Mouse (Mus musculus) heart, embryonic 11.5 days (tissue): ENCODE measurements around the gene Hook2. TPM values are rescaled to one million over a fixed set of nuclear protein-coding genes. Genes with fewer than 3 reads are reported as not detected.

ENCODE experiments used
- ATAC-seq: fragments of 200-750 bp; cut with Nextera tagmentation; replicated peaks from 2 replicates; pipeline ENCODE4 v1.8.0; 2017; ENCODE audit warnings: moderate library complexity; ENCODE audit not compliant: insufficient number of reproducible peaks, low FRiP score, low TSS enrichment
- H3K27ac ChIP-seq: fragments of 300-500 bp; sonication (generic); 2 replicates; pipeline ENCODE4 v1.5.1; 2014; ENCODE audit warnings: mild to moderate bottlenecking, low read depth, low read length
- H3K27me3 ChIP-seq: fragments of 300-500 bp; sonication (generic); 2 replicates; pipeline ENCODE4 v1.6.1; 2014; ENCODE audit warnings: mild to moderate bottlenecking, low read length, mixed read lengths; ENCODE audit not compliant: control insufficient read depth, insufficient read depth
- H3K36me3 ChIP-seq: fragments of 300-500 bp; sonication (generic); 2 replicates; pipeline ENCODE4 v1.6.1; 2014; ENCODE audit warnings: mild to moderate bottlenecking, low read length, moderate library complexity, mixed read lengths; ENCODE audit not compliant: control insufficient read depth, insufficient read depth
- H3K4me1 ChIP-seq: fragments of 300-500 bp; sonication (generic); 2 replicates; pipeline ENCODE4 v1.6.1; 2014; ENCODE audit warnings: low read length; ENCODE audit not compliant: control insufficient read depth, insufficient read depth
- H3K4me2 ChIP-seq: fragments of 300-500 bp; sonication (generic); 2 replicates; pipeline ENCODE4 v1.6.1; 2014; ENCODE audit warnings: mild to moderate bottlenecking, moderate library complexity
- H3K4me3 ChIP-seq: fragments of 300-500 bp; sonication (generic); 2 replicates; pipeline ENCODE4 v1.5.1; 2014; ENCODE audit warnings: low read depth, low read length
- H3K9ac ChIP-seq: fragments of 300-500 bp; sonication (generic); 2 replicates; pipeline ENCODE4 v1.6.1; 2014; ENCODE audit warnings: mild to moderate bottlenecking, low read depth, low read length, moderate library complexity
- H3K9me3 ChIP-seq: fragments of 300-500 bp; sonication (generic); replicated peaks from 2 replicates; pipeline ENCODE4 v1.6.1; 2016; ENCODE audit warnings: low read length; ENCODE audit not compliant: control insufficient read depth
- WGBS: fragments of 180-500 bp; shearing (Covaris S2); extraction: QIAGEN DNeasy Blood & Tissue Kit; methylation state at CpG from one replicate; pipeline ENCODE4 v1.1.7; 2014; ENCODE audit not compliant: insufficient replicate concordance; 5-methylcytosine and 5-hydroxymethylcytosine counted together
- polyA plus RNA-seq: library from polyadenylated mRNA; unstranded; fragments of >200 nt; fragmentation: Nextera tagmentation; extraction: Ambion mirVana; gene quantifications from 2 replicates; pipeline ENCODE4 v1.2.1, GENCODE M21; 2014

The Hook2 gene
- polyA plus RNA-seq, 1 experiment from 2014 or later: 7.1 TPM

DNA sequence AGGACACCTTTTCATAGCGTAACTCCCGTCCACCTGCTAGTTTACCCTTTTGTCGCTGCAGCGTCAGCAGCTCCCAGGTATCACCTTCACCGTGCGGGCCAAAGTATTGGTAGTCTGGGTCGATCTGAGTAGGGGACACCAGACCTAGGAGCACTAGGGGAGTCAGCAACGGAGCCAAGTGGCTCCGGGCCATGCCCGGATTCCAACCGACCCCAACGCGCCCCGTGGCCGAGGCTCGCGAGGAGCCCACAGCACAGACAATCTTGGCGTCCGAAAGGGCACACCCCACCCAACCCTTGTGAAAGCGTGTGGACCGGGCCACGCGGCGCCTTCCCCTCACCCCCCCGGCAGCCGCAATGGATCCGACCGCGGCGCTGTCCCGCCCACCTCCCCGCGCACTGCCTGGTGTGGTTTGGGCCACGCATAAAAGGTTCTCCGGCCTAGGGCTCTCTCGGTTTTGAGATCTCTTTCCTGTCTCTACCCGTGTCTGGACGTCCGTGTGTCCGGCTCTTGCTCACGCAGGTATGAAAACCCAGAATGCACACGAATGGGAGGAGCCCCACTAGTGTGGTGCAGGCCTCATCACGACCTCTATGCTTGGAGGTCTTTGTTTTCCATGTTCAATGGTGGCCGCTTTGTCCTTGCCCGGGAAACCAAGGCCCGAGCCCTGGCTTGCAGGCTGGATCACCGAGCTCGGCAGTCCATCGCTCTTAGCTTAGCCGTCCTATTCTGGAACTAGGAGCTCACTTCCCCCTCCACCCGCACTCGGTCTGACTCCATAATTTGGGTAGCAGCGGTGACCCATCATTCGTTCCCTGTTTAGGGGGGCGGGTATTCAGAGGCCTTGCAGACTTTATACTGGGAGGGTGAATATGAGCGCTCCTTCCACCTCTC, 20.9 kb upstream of the Hook2 start, which contains the start of the genes Gm49661, Prdx2 and Rnaseh2a:
TSS of gene Gm49661 (minus strand) at position 193 of the 894 bp plus-strand sequence.
TSS of gene Prdx2 (plus strand) at position 347 of the 894 bp plus-strand sequence.
TSS of gene Rnaseh2a (minus strand) at position 527 of the 894 bp plus-strand sequence.
- under 1% methylated on average over 56 of the region's 56 CpGs for WGBS
- H3K9me3 ChIP-seq: no peaks in the 10 kb centered on the region
- peaks cover 12% of the 10 kb centered on the region for H3K36me3 ChIP-seq
- H3K27me3 ChIP-seq: no peaks in the 10 kb centered on the region
- peak within 1 kb of the TSS; percentile 92 for H3K4me2 ChIP-seq
- peak within 1 kb of the TSS; percentile 97 for H3K9ac ChIP-seq
- peak; percentile 64 for ATAC-seq
- peaks cover 29% of the 10 kb centered on the region for H3K4me1 ChIP-seq
- peak within 1 kb of the TSS; percentile 64 for H3K4me3 ChIP-seq
- H3K27ac ChIP-seq: peak within 1 kb of the TSS; percentile 77

DNA sequence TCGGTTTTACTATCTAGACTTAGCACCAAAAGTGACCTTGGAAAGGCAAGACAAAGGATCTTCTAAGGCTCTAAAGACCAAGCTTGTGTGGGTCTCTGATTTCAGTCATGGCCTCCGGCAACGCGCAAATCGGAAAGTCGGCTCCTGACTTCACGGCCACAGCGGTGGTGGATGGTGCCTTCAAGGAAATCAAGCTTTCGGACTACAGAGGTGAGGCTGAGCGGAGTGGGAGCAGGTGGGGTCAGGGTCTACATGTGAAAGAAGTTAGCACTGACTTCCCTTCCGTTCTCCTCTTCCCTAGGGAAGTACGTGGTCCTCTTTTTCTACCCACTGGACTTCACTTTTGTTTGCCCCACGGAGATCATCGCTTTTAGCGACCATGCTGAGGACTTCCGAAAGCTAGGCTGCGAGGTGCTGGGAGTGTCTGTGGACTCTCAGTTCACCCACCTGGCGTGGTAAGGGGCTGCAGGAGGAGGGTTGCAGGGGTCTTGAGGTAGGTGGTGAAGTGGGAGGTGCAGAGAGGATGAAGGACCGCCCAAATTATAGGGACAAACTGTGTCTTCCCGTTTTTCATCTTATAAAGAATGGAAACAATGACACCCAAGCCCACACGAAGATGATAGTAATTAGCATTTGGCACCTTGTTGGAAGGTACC, 20.1 kb upstream of the Hook2 start:
- peak overlapping the region; percentile 97 for H3K9ac ChIP-seq
- H3K4me2 ChIP-seq: peak overlapping the region; percentile 92
- H3K4me1 ChIP-seq: peaks cover 25% of the 10 kb centered on the region
- peaks cover 12% of the 10 kb centered on the region for H3K36me3 ChIP-seq
- peak overlapping the region; percentile 64 for H3K4me3 ChIP-seq
- H3K9me3 ChIP-seq: no peaks in the 10 kb centered on the region
- 13% methylated on average over 21 of the region's 21 CpGs for WGBS
- ATAC-seq: no peak
- H3K27me3 ChIP-seq: no peaks in the 10 kb centered on the region
- peak overlapping the region; percentile 77 for H3K27ac ChIP-seq

DNA sequence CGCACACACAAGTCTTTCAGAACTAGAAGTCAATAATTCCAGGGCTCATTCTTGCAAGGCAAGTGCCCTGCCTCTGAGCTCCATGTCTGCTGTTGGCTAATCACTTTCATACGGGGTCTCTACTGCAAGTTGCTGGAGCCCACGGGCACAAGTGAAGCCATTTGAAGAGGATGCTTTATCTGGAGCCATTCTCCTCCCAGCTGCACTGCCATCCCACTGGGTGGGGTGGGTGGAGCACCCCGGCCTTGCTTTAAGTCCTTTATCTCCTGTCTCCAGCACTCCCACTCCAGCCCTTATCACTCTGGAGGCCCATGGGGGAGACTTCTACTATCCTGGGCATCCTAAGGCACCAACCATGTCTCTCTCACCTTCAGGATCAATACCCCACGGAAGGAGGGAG, 19.5 kb upstream of the Hook2 start:
- H3K27me3 ChIP-seq: no peaks in the 10 kb centered on the region
- H3K27ac ChIP-seq: peak overlapping the region; percentile 77
- ATAC-seq: peak; percentile 74
- 34% methylated on average over 5 of the region's 5 CpGs for WGBS
- no peaks in the 10 kb centered on the region for H3K9me3 ChIP-seq
- peaks cover 28% of the 10 kb centered on the region for H3K4me1 ChIP-seq
- H3K4me2 ChIP-seq: peak overlapping the region; percentile 92
- peak overlapping the region; percentile 64 for H3K4me3 ChIP-seq
- peaks cover 12% of the 10 kb centered on the region for H3K36me3 ChIP-seq
- peak overlapping the region; percentile 97 for H3K9ac ChIP-seq

DNA sequence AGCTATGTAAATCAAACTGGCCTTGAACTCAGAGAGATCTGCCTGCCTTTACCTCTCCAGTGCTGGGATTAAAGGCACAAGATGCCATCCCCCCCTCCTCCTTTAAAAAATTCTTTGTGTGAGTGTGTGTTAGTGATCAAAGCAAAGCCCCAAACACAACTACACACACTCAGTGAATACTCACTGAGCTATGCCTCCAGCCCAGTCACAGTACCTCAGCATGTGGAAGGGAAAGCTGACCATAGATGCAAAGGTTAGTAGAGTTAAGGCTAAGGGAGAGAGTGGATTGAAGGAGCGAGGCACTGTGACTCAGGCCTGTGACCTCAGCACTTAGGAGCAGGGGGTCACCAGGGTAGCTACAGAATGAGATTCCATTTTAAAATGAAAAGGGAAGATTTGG, 17.3 kb upstream of the Hook2 start:
- H3K9me3 ChIP-seq: no peaks in the 10 kb centered on the region
- no peak overlapping the region for H3K4me2 ChIP-seq
- no peaks in the 10 kb centered on the region for H3K27me3 ChIP-seq
- ATAC-seq: no peak
- H3K9ac ChIP-seq: no peak overlapping the region
- peaks cover 28% of the 10 kb centered on the region for H3K4me1 ChIP-seq
- no peak overlapping the region for H3K27ac ChIP-seq
- WGBS: 93% methylated on average over 1 of the region's 1 CpGs
- H3K36me3 ChIP-seq: peaks cover 12% of the 10 kb centered on the region
- H3K4me3 ChIP-seq: no peak overlapping the region

DNA sequence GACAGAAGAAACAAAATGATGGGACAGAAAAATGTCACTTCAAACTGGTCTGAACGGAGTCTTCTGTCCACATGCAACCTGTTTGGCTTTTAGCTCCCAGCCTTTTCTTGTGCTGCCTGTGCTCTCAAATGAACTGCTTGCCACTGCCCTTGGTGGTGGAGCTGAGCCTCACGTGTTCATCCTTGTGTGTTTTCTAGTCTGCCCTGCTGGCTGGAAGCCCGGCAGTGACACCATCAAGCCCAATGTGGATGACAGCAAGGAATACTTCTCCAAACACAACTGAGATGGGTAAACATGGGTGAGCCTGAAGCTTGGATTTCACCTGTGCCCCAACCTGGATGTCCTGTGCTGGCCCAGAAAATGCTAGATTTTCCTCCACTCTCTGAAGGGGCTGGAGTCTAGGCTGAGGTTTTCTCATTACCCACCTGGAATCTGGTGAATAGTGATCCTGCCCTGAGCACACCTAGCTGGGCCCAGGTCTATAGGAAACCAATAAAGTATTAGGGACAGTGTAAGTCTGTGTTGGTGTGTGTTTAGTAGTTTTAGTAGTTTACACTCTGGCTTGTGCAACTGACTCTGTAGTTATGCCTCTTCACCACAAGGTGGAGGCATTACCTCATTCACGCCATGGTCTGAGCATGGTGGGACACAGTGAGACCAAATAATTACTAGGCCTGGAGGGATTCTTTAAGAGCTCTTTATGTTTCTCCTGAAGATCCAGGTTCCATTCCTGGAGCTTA, 16.4 kb upstream of the Hook2 start:
- Histone ChIP-seq H3K4me1 (peaks cover 26% of the 10 kb centered on the region), H3K27ac (no peak overlapping the region), H3K9ac (no peak overlapping the region), H3K9me3 (no peaks in the 10 kb centered on the region), H3K36me3 (peaks cover 12% of the 10 kb centered on the region), H3K27me3 (no peaks in the 10 kb centered on the region), H3K4me2 (no peak overlapping the region), H3K4me3 (no peak overlapping the region)
- 64% methylated on average over 4 of the region's 4 CpGs for WGBS
- ATAC-seq: no peak

DNA sequence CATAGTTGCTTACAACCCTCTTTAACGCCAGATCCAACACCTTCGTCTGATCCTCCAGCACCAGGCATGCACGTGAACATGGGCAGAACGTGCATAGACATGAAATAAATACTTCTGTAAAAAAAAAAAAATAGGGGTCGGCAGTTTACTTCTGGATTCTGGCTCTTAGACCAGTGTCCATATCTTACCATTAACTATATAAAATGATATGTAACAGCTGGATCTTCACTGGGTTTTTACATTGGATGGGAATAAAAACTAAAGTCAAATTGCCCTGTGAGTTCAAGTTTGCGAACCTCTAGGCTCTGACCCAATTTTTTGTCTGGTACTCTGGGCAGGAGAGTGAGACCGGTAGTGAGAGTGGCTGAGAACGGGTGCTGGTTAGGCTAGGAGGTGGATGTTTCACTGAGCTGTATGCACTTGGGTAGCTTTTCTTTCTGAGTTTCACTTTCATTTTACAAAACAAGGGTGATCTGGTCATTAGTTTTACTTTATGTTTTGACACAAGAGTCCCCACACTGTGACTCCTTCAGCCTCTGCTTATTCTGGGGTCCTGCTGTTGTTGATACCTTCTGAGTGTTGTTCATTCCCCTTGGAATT, 15.8 kb upstream of the Hook2 start:
- H3K27ac ChIP-seq: 0 out of 2 replicates have a peak overlapping the region, but pooled peaks have one; percentile 10
- 77% methylated on average over 8 of the region's 8 CpGs for WGBS
- H3K9me3 ChIP-seq: no peaks in the 10 kb centered on the region
- H3K4me2 ChIP-seq: peak overlapping the region; percentile 98
- no peak overlapping the region for H3K9ac ChIP-seq
- peaks cover 12% of the 10 kb centered on the region for H3K36me3 ChIP-seq
- H3K27me3 ChIP-seq: no peaks in the 10 kb centered on the region
- H3K4me3 ChIP-seq: no peak overlapping the region
- ATAC-seq: no peak
- peaks cover 31% of the 10 kb centered on the region for H3K4me1 ChIP-seq

DNA sequence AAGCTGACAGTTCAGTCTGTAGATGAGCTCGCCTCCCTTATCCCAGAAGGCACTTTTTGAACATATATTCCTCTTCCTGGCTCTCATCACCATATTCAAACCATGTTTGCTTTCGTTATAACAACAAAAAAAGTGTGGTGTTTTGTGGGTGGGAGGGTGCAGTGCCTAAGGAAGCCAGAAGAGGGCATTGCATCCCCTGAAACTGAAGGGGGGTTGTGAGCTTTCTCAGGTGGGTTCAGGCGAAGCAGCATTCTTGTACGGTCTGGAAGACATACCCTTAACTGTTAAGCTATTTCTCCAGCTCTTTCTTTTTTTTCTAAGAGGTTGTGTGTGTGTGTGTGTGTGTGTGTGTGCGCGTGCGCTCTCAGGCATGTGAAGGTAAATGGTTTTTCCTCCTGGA, 15.0 kb upstream of the Hook2 start:
- H3K4me2 ChIP-seq: peak overlapping the region; percentile 98
- H3K36me3 ChIP-seq: peaks cover 12% of the 10 kb centered on the region
- H3K4me3 ChIP-seq: peak overlapping the region; percentile 60
- 30% methylated on average over 7 of the region's 7 CpGs for WGBS
- H3K27ac ChIP-seq: peak overlapping the region; percentile 79
- ATAC-seq: no peak
- H3K27me3 ChIP-seq: no peaks in the 10 kb centered on the region
- H3K4me1 ChIP-seq: peaks cover 36% of the 10 kb centered on the region
- H3K9me3 ChIP-seq: no peaks in the 10 kb centered on the region
- no peak overlapping the region; the same call in 1 of the 2 replicates for H3K9ac ChIP-seq
